Mouse (Mus musculus) embryonic fibroblast, embryonic 13.5 days (primary cell): Measurements from ENCODE around the gene Gzma. TPM values are rescaled to one million over a fixed set of nuclear protein-coding genes. Genes with fewer than 3 reads are reported as not detected.

Experiments used
- H3K27ac ChIP-seq: 2 replicates; pipeline ENCODE4 v1.5.1; 2012; ENCODE audit warnings: low read length, control low read depth, inconsistent platforms; ENCODE audit not compliant: insufficient read depth
- H3K4me1 ChIP-seq: 2 replicates; pipeline ENCODE4 v1.6.1; 2011; ENCODE audit warnings: low read length; ENCODE audit not compliant: control insufficient read depth, insufficient read depth
- H3K4me3 ChIP-seq: 2 replicates; pipeline ENCODE4 v1.5.1; 2011; ENCODE audit warnings: mild to moderate bottlenecking, control low read depth, low read length; ENCODE audit not compliant: insufficient read depth
- CTCF ChIP-seq: IDR thresholded peaks from 2 replicates; pipeline ENCODE4 v1.5.1; 2011; ENCODE audit warnings: mild to moderate bottlenecking, control low read depth, low read length, moderate library complexity, borderline replicate concordance; ENCODE audit not compliant: insufficient read depth
- POLR2A ChIP-seq: IDR thresholded peaks from 2 replicates; pipeline ENCODE4 v1.6.1; 2011; ENCODE audit warnings: low read depth, mild to moderate bottlenecking, control low read depth, low read length, moderate library complexity
- polyA plus RNA-seq: library from polyadenylated mRNA; stranded (reverse); fragments of >200 nt; gene quantifications from 2 replicates; pipeline ENCODE4 v1.2.4, GENCODE M21; 2011; ENCODE audit warnings: low read depth; ENCODE audit not compliant: missing spikeins, insufficient read length

Gzma gene
- polyA plus RNA-seq = not detected in 2 replicates

- no peak for TF ChIP-seq CTCF
- TF ChIP-seq POLR2A = no peak
- no peak within 1 kb of the TSS for H3K27ac ChIP-seq
- no peaks in the 10 kb centered on the region for H3K4me1 ChIP-seq
- H3K4me3 ChIP-seq = no peak within 1 kb of the TSS
Measured at GRCm38 (mm10) chr13:113100879-113101278, at the start of gene Gzma. Gzma (minus strand) TSS chr13:113100981.

DNA sequence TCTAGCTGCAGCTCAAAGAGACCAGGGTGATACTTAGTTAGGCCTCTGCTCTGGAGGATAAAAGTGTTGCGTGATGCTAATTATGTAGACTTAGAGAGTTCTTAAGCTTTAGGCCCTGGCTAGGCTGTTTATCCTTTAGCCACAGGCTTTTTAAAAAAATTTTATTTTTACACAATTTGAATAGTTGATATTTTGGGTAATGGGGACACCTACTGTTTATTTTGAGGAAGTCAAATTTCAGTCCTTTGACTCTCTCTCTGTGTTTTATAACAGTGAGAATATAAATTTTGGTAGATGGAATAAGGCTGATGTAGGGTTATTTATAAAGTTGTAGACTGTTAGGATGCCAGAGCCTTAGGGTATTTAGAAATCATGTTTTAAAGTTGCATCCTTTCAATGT lies 38.8 kb upstream of the Gzma start:
- Histone ChIP-seq H3K4me1 (no peaks in the 10 kb centered on the region), H3K27ac (no peak overlapping the region), H3K4me3 (no peak overlapping the region)
- no peak for TF ChIP-seq POLR2A

- Histone ChIP-seq H3K4me1 (no peaks in the 10 kb centered on the region), H3K27ac (no peak overlapping the region), H3K4me3 (no peak overlapping the region)
- TF ChIP-seq CTCF = no peak
- no peak for TF ChIP-seq POLR2A
Measured at GRCm38 (mm10) chr13:113129974-113130373, 29.2 kb upstream of the Gzma start.

GRCm38 (mm10) chr13:113121326-113121725 lies 20.5 kb upstream of the Gzma start:
- Histone ChIP-seq H3K4me3 (no peak overlapping the region), H3K27ac (no peak overlapping the region), H3K4me1 (no peaks in the 10 kb centered on the region)
- TF ChIP-seq CTCF (no peak), POLR2A (no peak)

GRCm38 (mm10) chr13:113120324-113121237 lies 19.8 kb upstream of the Gzma start:
- TF ChIP-seq POLR2A = no peak
- TF ChIP-seq CTCF = no peak
- Histone ChIP-seq H3K27ac (no peak overlapping the region), H3K4me3 (no peak overlapping the region), H3K4me1 (no peaks in the 10 kb centered on the region)

DNA sequence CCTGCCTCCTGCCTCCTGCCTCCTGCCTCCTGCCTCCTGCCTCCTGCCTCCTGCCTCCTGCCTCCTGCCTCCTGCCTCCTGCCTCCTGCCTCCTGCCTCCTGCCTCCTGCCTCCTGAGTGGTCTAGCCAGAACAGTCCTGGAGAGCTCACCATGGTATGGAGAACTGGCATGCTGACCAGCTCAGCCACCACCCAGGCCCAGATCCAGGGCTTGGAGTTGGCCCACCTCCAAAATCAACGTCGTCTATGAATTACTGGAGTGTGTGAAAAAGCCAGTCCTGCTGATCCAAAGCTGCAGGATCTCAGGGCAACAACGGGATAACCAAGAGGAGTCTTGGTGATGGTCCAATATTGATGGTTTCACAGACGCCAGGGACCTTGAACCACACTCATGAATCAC lies 18.2 kb upstream of the Gzma start:
- H3K4me1 ChIP-seq = no peaks in the 10 kb centered on the region
- no peak overlapping the region for H3K4me3 ChIP-seq
- TF ChIP-seq POLR2A = no peak
- no peak for TF ChIP-seq CTCF
- H3K27ac ChIP-seq = no peak overlapping the region

DNA sequence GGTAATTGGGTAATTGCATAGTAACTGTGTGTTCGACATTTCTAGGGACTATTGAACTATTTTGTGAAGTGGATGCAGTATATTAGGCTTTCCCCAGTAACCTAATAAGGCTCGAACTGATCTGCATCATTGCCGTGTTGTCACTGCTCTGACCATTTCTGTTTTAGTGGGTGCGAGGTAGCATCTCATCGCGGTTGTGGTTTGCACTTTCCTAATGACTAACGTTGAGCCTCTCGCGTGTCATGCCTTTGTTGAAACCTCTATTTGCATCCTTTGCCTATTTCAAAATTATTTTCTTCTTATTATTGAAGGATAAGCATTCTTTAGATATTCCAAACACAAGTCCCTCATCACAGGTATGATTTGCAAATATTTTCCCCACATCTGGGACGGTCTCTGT lies 4.0 kb upstream of the Gzma start:
- Histone ChIP-seq H3K27ac (no peak overlapping the region), H3K4me3 (no peak overlapping the region), H3K4me1 (no peaks in the 10 kb centered on the region)
- TF ChIP-seq POLR2A = no peak
- no peak for TF ChIP-seq CTCF

DNA sequence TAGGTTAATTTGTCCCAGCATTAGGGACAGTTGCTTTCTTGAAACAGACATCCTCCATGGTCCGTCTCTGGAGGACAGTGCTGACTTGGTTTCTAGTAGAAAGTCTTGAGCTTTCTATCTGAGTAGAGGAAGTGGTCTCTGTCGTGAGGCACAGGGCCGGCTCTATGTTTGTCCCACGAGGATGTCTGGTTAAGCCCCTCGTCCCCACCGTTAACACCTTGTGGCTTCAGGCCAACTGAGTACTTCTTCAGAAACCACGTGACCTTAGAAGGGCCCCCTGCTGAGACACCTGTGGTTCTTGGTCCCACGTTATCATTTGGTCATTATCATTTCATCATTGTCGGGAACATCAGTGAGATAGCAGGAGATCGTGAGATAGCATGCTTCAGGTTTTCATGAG lies 1.0 kb upstream of the Gzma start:
- H3K27ac ChIP-seq = no peak overlapping the region
- H3K4me3 ChIP-seq = no peak overlapping the region
- H3K4me1 ChIP-seq = no peaks in the 10 kb centered on the region
- TF ChIP-seq POLR2A (no peak), CTCF (no peak)

DNA sequence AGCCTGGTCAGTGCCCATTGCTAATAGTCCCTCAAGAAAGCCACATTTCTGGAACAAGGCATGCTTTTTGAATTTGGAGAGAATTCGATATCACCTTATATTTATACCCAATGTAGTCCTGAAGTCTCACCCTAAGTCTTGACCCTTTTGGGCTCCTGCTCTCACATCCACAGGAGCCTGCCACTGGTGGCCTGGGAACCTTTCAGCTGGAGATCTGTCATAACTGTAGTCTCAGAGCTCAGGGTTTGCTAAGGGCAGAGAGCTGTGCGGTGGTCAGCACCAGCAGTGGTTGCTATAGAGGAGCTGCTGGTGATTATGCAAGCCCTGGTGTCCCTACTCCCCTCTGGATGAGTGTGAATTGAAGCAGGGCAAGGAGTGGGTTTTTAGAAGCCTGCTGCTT lies 2.4 kb downstream of the Gzma start:
- H3K4me3 ChIP-seq = no peak overlapping the region
- H3K27ac ChIP-seq = no peak overlapping the region
- TF ChIP-seq POLR2A = no peak
- TF ChIP-seq CTCF = no peak
- no peaks in the 10 kb centered on the region for H3K4me1 ChIP-seq

GRCm38 (mm10) chr13:113097011-113097410 lies 3.8 kb downstream of the Gzma start:
- H3K27ac ChIP-seq = no peak overlapping the region
- no peak overlapping the region for H3K4me3 ChIP-seq
- H3K4me1 ChIP-seq = no peaks in the 10 kb centered on the region
- TF ChIP-seq POLR2A = no peak
- TF ChIP-seq CTCF = no peak

DNA sequence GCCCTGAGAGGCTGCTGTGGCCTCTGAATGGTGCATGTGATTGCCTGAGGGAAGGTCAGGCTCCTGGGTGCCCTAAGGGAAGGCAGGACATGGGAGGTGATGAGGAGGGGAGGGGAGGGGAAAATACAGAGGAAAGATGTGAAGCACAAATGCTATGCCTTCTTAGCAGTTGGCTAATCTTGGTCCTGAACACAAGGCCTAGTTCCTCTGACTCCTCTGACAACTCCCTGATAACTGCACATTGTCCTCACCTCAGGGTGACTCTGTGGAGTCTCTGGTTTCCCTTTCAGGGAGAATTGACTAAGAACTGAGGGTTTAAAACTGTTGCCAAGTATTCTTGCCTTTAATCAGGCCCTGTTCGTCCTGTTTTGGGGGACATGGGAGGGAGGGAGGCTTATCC lies 6.2 kb downstream of the Gzma start:
- Histone ChIP-seq H3K4me3 (no peak overlapping the region), H3K27ac (no peak overlapping the region), H3K4me1 (no peaks in the 10 kb centered on the region)
- TF ChIP-seq POLR2A (no peak), CTCF (no peak)
